Mouse (Mus musculus): Measurements from ENCODE around the gene Prkcd. TPM values are rescaled to one million over a fixed set of nuclear protein-coding genes. Genes with fewer than 3 reads are reported as not detected.

Prkcd gene
- total RNA-seq, 2 experiments from 2014 or later: 33.5 to 38.1 TPM

DNA sequence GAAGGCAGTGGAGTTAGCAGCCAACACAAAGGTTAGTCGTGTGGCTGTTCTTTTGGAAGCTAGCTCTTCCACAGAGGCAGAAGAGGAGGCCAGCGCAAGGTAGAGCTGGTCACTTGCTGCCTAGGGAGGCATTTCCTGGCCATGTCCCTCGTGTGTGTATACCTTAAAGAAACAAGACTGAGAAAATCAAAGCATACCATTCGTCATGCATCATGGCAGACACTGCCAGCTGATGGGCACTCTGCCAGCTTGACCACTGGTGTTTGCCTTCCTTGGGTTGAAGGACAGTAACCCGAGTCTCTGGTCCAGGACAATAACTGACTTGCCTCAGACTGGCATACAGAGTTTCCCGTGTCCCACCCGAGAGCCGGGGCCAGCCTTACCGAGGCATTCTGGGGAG is 55.7 kb downstream of the Prkcd start:
- DNase-seq: no peak

DNA sequence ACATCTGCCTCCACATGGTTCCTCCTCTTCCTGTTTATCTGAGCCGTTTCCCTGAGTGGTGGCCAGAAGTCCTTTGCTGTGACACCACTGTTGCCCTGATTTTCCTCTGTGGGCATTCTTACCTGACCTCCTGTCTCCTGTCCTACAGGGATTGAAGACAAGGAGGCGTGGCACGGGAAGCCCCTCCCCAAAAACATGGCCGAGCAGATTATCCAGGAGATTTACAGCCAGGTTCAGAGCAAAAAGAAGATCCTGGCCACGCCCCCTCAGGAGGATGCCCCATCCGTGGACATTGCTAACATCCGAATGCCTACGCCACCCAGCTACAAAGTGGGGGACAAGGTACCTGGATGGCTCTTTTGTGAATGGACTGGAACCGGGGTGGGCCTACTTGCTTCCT is 58.0 kb downstream of the Prkcd start:
- no peak for DNase-seq

- DNase-seq: no peak
These were observed 59.7 kb downstream of the Prkcd start for GRCm38 (mm10) chr14:30566317-30566716.

DNA sequence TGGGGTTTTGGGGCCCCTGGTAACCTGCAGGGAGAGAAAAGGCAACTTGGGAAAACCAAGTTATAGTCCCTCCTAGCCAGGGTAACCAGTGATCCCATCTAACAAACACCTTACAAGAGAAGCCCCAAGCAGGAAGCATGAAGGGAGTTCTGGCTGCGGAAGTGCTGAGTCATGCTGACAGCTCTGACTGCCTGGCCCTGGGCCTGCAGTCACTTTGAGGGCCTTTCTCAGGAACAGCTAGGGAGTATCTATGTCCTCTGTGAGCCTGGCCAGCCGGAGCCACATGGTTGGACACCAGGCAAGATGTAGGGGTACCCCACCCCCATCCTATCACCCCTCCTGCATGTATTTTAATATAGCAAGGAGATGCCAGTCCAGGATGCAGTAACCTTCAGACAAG is 61.6 kb downstream of the Prkcd start:
- peak in 1 of 2 experiments; percentile 27 for DNase-seq

- no peak for DNase-seq
These were observed 63.7 kb downstream of the Prkcd start for GRCm38 (mm10) chr14:30562343-30562742.

GRCm38 (mm10) chr14:30561470-30562187 is 64.4 kb downstream of the Prkcd start:
- DNase-seq: no peak

DNA sequence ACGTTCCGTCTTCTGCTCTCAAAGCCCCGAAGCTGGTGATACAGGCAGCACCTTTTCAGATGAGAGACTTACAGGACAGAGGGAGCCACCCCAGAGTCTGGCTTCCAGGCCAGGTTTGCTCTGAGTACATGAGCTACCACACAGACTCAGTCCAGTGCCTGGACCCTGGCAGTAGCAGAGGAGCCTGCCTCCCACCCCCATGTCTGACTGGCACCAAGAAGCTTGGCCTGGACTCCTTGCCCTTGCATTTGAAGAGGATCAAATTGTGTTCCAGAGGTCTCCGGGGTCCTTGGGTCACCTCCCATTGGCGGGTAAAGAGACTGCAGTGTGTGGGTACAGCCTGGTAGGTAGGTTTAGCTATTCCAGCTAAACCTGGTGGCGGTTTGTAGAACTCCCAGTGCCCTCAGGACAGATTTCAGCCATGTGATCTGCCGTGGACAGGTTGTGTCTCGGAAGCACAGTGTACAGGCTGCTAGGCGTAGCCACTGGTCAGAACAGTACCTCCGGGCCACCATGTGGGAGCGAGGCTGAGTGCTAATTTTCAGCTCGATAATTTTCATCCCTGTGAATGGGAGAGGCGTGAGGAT is 65.1 kb downstream of the Prkcd start:
- DNase-seq: no peak

DNA sequence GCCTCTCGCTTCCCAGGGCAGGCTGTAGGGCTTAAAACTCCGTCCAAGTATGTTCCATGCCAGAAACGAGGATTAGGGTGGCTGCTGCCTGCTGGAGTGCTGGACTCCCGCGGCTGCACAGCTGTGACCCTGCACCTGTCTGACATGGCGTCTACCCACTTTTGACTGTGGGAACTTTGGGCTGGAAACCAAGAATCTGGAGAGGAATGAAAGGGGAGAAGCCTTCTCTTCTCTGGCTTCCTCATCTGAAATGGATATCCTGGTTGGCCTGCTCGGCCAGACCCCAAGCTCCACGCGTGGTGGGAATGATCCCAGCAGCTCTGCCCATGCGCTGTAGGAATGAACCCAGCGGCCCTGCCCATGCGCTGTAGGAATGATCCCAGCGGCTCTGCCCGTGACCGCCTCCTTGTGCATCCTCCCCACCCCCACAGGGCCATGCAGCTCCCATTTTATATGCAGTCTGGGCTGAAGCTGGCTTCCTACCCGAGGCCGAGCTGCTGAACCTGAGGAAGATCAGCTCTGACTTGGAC is 66.6 kb downstream of the Prkcd start:
- DNase-seq: no peak

- DNase-seq: no peak
These were observed 68.3 kb downstream of the Prkcd start for GRCm38 (mm10) chr14:30557730-30558129.

DNA sequence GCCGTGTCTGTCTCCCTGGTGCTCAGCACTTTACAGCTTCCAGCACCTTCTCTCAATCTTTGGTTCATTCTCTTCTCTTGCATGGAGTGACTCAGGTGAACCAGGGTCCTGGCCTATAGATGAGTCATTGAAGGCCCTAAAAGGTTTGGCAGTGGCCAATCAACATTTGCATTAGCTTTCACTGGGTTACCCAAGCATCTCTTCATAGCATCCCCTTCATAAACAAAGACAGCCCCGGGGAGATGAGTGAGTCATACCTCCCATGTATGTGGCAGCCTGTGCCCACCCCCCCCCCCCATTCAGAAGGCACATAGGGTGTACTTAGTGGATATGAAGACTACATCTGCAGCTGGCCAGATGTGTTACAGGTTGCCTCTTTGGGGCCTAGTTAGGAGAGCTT is 69.4 kb downstream of the Prkcd start:
- no peak for DNase-seq

GRCm38 (mm10) chr14:30553185-30553584 is 72.8 kb downstream of the Prkcd start:
- DNase-seq: no peak

DNA sequence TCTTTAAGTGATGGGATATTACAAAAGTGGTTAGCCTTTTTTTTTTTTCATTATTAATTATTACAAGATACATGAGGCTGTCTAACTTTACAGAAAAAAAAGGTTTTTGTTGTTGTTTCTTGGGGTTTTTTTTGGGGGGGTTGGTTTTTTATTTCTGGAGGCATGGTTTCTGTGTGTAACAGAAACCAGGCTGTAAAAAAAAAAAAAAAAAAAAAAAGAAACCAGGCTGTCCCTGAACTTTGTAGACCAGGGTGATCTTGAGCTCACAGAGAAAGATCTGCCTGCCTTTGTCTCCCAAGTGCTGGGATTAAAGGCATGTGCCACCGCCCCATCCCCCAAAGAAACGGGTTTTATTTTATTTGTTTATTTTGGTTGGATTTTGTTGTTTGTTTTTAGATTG is 74.0 kb downstream of the Prkcd start:
- no peak for DNase-seq

DNA sequence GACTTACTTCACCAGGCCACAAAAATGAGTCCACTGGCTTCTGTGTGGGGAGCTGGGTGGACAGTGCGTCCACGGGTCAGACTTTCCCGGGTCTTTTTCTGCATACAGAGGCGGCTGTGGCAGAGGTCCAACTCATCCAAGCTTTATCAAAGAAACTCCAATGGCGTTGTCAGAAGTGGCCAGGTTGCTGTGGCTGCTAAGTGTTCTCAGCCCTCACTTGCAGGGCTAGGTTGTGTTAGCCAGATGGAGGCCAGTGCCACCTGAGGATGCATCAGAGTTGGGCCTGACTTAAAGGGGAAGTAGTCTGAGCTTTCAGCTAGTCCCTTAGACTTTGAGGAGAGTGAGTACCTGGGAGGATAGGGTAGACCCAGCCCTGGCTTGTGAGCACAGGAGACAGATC is 74.5 kb downstream of the Prkcd start:
- DNase-seq: no peak

- no peak for DNase-seq
These were observed 75.6 kb downstream of the Prkcd start for GRCm38 (mm10) chr14:30550232-30551070.

DNA sequence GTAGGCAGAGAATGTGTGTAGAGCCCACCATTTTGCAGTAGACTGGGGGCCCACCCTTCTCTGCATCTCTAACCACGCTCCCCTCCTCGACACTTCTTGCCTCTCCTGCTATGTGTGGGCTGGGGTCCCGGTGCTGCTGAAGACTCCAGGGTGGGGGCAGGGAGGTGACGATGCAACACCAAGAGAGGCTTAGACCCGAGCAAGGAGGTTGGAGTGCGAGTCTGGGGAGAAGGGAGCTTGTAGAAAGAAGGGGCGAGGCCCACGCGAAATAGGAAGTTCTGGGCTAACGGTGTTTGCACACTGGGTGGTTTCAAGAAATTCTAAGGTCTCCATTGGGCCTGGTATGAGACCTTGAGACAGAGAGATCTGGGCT is 76.2 kb downstream of the Prkcd start:
- DNase-seq: no peak

DNA sequence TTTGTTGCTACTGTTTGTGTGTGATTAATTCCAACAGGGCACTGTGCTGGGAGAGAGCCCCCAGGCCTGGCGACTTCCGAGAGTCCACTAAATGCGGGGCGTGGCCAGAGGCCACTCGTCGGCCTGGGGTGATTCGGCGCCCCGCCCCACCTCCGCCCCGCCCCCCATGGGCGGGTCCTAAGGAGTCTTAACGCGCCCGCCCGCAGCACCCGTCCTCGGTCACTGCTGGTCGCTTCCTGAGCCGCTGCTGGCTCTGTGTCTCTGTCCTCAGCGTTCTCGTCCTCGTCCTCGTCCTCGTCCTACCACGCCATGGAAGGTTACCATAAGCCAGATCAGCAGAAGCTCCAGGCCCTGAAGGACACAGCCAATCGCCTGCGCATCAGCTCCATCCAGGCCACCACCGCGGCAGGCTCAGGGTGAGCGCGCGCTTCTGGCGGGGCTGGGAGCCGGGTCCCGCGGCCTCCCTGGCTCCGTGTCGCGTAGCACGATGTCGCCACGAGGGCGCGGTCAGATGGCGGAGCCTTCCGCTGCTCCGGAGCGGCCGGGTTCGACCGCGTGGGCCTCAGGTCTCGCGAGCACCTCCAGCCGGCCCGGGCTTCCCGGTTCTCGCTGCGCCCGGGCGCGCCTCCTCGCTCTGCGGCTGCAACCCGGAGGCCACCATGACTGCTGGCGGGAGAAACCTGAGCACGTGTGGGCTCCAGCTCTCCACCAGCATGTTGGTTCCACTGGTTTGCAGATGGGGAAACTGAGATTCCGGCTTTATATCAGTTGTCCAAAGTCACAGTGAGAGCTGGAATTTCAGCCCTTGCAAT is 76.8 kb downstream of the Prkcd start:
- DNase-seq: peak; percentile 88 to 89

DNA sequence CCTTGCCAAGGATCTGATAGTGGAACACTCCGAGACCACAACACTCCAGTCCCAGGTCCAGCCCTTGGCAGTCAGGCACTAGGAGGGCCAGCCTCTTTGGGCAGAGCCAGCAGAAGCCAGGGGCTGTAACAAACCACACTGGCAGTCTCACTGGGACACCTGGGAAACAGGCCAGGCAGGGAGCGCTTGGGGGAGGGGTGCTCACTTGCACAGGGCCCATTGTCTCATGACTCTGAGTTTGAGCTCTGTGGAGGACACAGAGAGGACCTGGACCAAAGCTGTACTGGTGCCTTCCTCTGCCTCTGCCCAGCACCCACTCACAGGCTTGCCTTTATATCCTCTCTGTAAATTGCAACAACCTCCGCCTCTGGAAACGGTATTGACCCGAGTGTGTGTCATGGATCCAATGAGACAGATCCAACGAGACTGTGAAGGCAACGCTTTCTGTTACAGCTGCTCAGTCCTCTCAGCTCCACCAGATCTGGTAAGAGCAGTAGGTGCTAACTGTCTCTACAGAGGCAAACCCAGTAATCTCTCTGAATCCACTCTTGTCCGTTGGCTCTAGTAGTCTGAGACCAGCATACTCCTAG is 77.8 kb downstream of the Prkcd start, which contains the start of gene Tkt:
TSS of gene Tkt (plus strand) at position 229 of the 590 bp plus-strand sequence.
- peak; percentile 82 to 83 for DNase-seq

All from layer of hippocampus, postnatal 36 days (tissue).